Mouse (Mus musculus): ENCODE measurements around the gene Kcnmb1. TPM values are rescaled to one million over a fixed set of nuclear protein-coding genes. Genes with fewer than 3 reads are reported as not detected.

The Kcnmb1 gene
- polyA plus RNA-seq, 1 experiment from 2014 or later, result 0.22 TPM

DNA sequence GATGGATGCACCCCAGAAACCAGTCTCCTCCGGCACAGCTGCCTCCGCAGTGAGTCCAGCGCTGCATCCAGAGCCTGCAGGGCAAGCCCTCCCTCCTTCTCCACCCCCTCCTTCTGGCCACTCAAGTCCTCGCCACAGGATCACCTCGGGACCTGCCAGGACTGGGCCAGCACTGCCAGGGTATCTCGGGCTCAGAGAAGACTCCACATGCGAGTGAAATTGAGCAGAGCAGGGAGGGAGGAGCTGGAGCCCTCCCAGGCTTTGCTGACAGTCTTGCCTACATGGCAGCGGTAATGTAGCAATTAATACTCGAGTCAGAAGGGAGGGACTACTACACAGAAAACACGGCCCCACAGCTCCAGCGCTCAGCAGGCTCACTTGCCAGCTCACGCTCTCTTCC lies 30.1 kb downstream of the Kcnmb1 start, which contains the start of gene Kcnip1:
Kcnip1 (minus strand) TSS at position 215 of the 400 bp plus-strand sequence.
- Histone ChIP-seq H3K36me3 (replicated peaks; ENCODE audit: control insufficient read depth, insufficient read depth, low read depth, low read length) (no peaks in the 10 kb centered on the region), H3K4me2 (ENCODE audit: low read depth, low read length) (peak within 1 kb of the TSS; percentile 6; the same call in 1 of the 2 replicates), H3K4me1 (ENCODE audit: control insufficient read depth, insufficient read depth, low read length) (no peaks in the 10 kb centered on the region), H3K27ac (replicated peaks; ENCODE audit: low read depth, low read length) (no peak within 1 kb of the TSS), H3K9ac (replicated peaks; ENCODE audit: low read length) (no peak within 1 kb of the TSS; the same call in 1 of the 2 replicates), H3K9me3 (replicated peaks; ENCODE audit: control insufficient read depth, low read length) (no peaks in the 10 kb centered on the region), H3K4me3 (ENCODE audit: low read depth, low read length) (no peak within 1 kb of the TSS), H3K27me3 (ENCODE audit: control insufficient read depth, insufficient read depth, low read length) (no peaks in the 10 kb centered on the region)
- WGBS, result 20% methylated on average over 12 of the region's 12 CpGs
- DNase-seq (ENCODE audit: low spot score) (peak; percentile 9), ATAC-seq (replicated peaks; ENCODE audit: insufficient number of reproducible peaks, low FRiP score, low TSS enrichment, low read depth) (0 out of 2 replicates have a peak, but pooled peaks have one; percentile 39)

DNA sequence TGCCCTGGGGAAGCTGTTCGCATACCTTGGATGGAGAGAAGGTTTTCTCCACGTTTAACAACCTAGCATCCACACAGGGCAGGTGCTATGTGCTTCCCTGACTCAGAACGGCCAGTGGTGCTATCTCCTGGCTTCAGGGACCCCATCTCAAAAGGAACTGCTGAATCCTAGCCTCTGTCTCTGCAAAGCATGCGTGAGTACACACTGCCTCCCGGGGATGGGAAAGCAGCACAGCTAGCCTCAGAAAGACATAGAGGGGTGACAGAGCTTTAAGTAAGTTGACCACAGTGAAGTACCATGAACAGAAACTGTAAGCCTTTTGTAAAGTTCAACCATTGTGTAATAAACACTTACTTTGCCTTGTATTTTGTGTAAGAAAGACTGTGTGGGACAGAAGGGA lies 30.7 kb downstream of the Kcnmb1 start:
- no peak overlapping the region for H3K9ac ChIP-seq (replicated peaks; ENCODE audit: low read length)
- no peak overlapping the region for H3K4me3 ChIP-seq (ENCODE audit: low read depth, low read length)
- DNase-seq (ENCODE audit: low spot score), result no peak
- no peak for ATAC-seq (replicated peaks; ENCODE audit: insufficient number of reproducible peaks, low FRiP score, low TSS enrichment, low read depth)
- no peak overlapping the region for H3K27ac ChIP-seq (replicated peaks; ENCODE audit: low read depth, low read length)
- H3K4me1 ChIP-seq (ENCODE audit: control insufficient read depth, insufficient read depth, low read length), result no peaks in the 10 kb centered on the region
- H3K27me3 ChIP-seq (ENCODE audit: control insufficient read depth, insufficient read depth, low read length), result no peaks in the 10 kb centered on the region
- no peak overlapping the region; the same call in 1 of the 2 replicates for H3K4me2 ChIP-seq (ENCODE audit: low read depth, low read length)
- 58% methylated on average over 5 of the region's 5 CpGs for WGBS
- H3K36me3 ChIP-seq (replicated peaks; ENCODE audit: control insufficient read depth, insufficient read depth, low read depth, low read length), result no peaks in the 10 kb centered on the region
- no peaks in the 10 kb centered on the region for H3K9me3 ChIP-seq (replicated peaks; ENCODE audit: control insufficient read depth, low read length)

DNA sequence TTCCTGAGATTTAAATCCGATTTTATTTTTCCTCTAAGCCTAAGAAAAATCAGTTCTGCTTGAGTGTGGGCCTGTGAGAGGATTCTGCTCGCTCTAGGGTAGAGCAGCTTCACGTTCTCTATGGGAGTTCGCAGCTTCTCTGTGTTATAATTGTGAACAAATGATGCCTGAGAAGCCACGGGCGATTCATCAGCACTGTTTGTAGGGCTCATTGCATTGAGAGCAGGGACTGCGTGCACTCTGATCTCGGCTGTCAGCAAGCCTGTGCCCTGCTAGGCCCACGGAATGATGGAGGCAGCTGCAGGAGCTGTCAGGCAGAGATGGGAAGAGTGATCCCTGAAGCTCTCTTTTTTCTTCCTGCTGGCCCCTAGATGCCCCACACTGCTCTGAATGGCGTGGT lies 35.4 kb downstream of the Kcnmb1 start:
- H3K9me3 ChIP-seq (replicated peaks; ENCODE audit: control insufficient read depth, low read length), result no peaks in the 10 kb centered on the region
- no peaks in the 10 kb centered on the region for H3K27me3 ChIP-seq (ENCODE audit: control insufficient read depth, insufficient read depth, low read length)
- no peaks in the 10 kb centered on the region for H3K36me3 ChIP-seq (replicated peaks; ENCODE audit: control insufficient read depth, insufficient read depth, low read depth, low read length)
- no peak overlapping the region for H3K27ac ChIP-seq (replicated peaks; ENCODE audit: low read depth, low read length)
- H3K4me1 ChIP-seq (ENCODE audit: control insufficient read depth, insufficient read depth, low read length), result no peaks in the 10 kb centered on the region
- WGBS, result 56% methylated on average over 10 of the region's 10 CpGs
- no peak overlapping the region for H3K4me2 ChIP-seq (ENCODE audit: low read depth, low read length)
- ATAC-seq (replicated peaks; ENCODE audit: insufficient number of reproducible peaks, low FRiP score, low TSS enrichment, low read depth) (no peak), DNase-seq (ENCODE audit: low spot score) (no peak)
- H3K9ac ChIP-seq (replicated peaks; ENCODE audit: low read length), result no peak overlapping the region
- H3K4me3 ChIP-seq (ENCODE audit: low read depth, low read length), result no peak overlapping the region

DNA sequence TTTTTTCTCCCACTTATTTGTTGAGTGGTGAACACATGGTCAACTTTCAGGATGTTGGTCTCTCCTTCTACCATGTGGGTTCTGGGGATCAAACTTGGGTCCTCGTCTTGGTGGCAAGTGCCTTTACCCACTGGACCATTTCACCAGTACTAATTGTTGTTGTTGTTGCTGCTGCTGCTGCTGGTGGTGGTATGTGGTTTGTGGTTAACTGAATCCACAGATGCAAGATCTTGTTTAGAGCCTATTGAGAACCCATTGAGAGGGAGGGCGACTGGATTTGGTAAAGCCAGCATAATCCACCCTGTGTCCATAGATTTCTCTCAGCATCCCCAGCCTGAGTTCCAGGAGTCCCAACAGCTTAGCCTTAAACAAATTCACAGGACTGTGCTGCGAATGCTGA lies 37.6 kb downstream of the Kcnmb1 start:
- Histone ChIP-seq H3K4me3 (ENCODE audit: low read depth, low read length) (no peak overlapping the region), H3K36me3 (replicated peaks; ENCODE audit: control insufficient read depth, insufficient read depth, low read depth, low read length) (no peaks in the 10 kb centered on the region)
- ATAC-seq (replicated peaks; ENCODE audit: insufficient number of reproducible peaks, low FRiP score, low TSS enrichment, low read depth), result no peak

DNA sequence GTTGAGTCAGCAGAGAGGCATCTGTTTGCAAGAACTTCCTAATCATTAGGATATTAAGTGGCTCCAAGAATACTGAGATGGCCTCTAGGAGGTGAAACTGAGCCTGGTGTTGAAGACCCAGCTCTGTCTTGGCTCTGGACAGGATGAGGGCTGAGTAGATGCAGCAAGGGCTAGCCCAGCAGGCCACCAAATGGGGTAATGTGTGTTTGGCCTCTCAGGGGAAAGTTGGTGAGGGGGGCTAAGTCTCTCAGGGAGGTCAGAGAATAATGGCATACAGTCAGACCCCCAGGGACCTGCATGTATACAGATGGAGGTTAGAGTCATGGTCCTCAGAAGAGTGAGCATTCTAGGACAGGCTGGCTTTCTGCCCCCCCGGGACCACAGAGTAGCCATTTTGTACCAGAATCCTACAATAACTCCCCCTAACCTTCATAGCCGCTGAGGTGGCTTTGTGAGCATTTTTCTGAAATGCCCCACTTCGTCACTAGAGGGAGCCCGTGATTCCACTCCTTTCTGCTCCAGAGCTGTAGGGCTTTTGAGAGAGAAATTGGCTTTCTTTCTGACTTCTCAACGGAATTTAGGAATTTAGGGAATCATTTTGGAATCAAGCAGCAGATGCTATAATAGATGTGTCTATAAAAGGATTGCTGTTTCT lies 39.3 kb downstream of the Kcnmb1 start:
- Histone ChIP-seq H3K4me2 (ENCODE audit: low read depth, low read length) (no peak overlapping the region), H3K27ac (replicated peaks; ENCODE audit: low read depth, low read length) (no peak overlapping the region), H3K36me3 (replicated peaks; ENCODE audit: control insufficient read depth, insufficient read depth, low read depth, low read length) (no peaks in the 10 kb centered on the region), H3K4me1 (ENCODE audit: control insufficient read depth, insufficient read depth, low read length) (no peaks in the 10 kb centered on the region), H3K27me3 (ENCODE audit: control insufficient read depth, insufficient read depth, low read length) (no peaks in the 10 kb centered on the region), H3K4me3 (ENCODE audit: low read depth, low read length) (no peak overlapping the region), H3K9ac (replicated peaks; ENCODE audit: low read length) (no peak overlapping the region), H3K9me3 (replicated peaks; ENCODE audit: control insufficient read depth, low read length) (no peaks in the 10 kb centered on the region)
- ATAC-seq (replicated peaks; ENCODE audit: insufficient number of reproducible peaks, low FRiP score, low TSS enrichment, low read depth) (0 out of 2 replicates have a peak, but pooled peaks have one; percentile 29), DNase-seq (ENCODE audit: low spot score) (peak; percentile 74)
- WGBS, result 9% methylated on average over 5 of the region's 5 CpGs

More for the DNA sequence above, 37.6 kb downstream of the Kcnmb1 start:
- Histone ChIP-seq H3K9ac (replicated peaks; ENCODE audit: low read length) (no peak overlapping the region), H3K9me3 (replicated peaks; ENCODE audit: control insufficient read depth, low read length) (no peaks in the 10 kb centered on the region), H3K4me2 (ENCODE audit: low read depth, low read length) (no peak overlapping the region), H3K27ac (replicated peaks; ENCODE audit: low read depth, low read length) (no peak overlapping the region), H3K27me3 (ENCODE audit: control insufficient read depth, insufficient read depth, low read length) (no peaks in the 10 kb centered on the region), H3K4me1 (ENCODE audit: control insufficient read depth, insufficient read depth, low read length) (no peaks in the 10 kb centered on the region)
- WGBS, result 80% methylated on average over 3 of the region's 3 CpGs
- no peak for DNase-seq (ENCODE audit: low spot score)

DNA sequence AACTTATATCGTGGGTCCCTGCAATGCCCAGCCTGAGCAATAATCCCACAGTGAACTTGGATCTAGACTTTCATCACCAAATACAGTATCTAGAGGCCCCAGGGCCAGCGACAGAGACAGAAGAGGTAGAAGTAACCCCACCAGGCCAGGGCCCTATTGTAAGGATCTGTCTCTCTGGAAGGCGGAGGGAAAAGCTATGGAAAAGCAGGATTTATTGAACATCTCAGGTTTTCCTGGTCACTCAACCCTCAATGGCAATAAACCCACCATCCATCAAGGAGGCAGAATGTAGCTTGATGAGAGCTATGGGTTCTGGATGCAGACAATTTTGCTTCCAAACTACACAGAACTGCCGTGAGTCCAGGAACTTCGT lies 39.8 kb downstream of the Kcnmb1 start:
- H3K27me3 ChIP-seq (ENCODE audit: control insufficient read depth, insufficient read depth, low read length), result no peaks in the 10 kb centered on the region
- no peak for ATAC-seq (replicated peaks; ENCODE audit: insufficient number of reproducible peaks, low FRiP score, low TSS enrichment, low read depth)
- no peak overlapping the region for H3K9ac ChIP-seq (replicated peaks; ENCODE audit: low read length)
- no peaks in the 10 kb centered on the region for H3K4me1 ChIP-seq (ENCODE audit: control insufficient read depth, insufficient read depth, low read length)
- no peak for DNase-seq (ENCODE audit: low spot score)
- WGBS, result 76% methylated on average over 5 of the region's 5 CpGs
- H3K36me3 ChIP-seq (replicated peaks; ENCODE audit: control insufficient read depth, insufficient read depth, low read depth, low read length), result no peaks in the 10 kb centered on the region
- H3K4me2 ChIP-seq (ENCODE audit: low read depth, low read length), result no peak overlapping the region
- no peak overlapping the region for H3K4me3 ChIP-seq (ENCODE audit: low read depth, low read length)
- no peak overlapping the region for H3K27ac ChIP-seq (replicated peaks; ENCODE audit: low read depth, low read length)
- H3K9me3 ChIP-seq (replicated peaks; ENCODE audit: control insufficient read depth, low read length), result no peaks in the 10 kb centered on the region

DNA sequence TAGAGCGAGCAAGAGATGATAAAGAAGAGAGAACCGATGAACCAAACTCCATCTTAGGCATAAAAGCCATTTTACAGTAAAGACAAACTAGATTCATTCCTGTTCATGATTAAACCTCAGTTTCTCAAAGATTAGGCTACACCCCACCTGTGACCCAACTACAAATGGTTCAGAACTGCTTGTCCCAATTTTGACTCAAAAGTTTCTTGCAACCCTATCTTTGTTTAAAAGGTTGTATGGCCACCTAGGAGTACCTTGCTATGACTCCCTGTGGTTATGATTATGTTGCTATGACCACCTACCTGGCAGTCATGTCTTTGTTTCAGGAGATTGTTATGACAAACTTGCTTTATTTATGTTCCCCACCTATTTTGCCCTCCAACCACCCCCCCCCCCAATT lies 44.8 kb downstream of the Kcnmb1 start:
- 89% methylated on average over 2 of the region's 2 CpGs for WGBS
- H3K36me3 ChIP-seq (replicated peaks; ENCODE audit: control insufficient read depth, insufficient read depth, low read depth, low read length), result no peaks in the 10 kb centered on the region

DNA sequence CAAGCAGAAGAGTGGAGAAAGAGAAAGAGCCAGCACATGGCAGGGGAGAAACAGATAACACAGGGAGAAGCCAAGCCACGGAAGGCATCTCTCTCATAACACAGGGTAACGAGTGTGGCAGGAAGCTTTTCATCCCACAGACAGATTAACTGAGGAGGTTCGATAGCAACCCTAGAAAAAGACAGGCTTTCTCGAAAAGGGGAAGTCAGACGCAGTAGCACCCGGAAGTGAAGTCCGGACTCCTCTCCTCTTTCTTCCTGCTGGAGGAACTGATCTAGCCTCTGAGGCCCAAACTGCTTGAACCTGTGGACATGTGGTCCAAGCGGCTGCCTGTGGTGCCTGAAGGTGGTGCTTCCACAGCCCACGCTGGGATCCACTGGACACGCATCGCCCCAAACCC lies 45.4 kb downstream of the Kcnmb1 start:
- Histone ChIP-seq H3K9me3 (replicated peaks; ENCODE audit: control insufficient read depth, low read length) (no peaks in the 10 kb centered on the region), H3K4me2 (ENCODE audit: low read depth, low read length) (no peak overlapping the region), H3K27ac (replicated peaks; ENCODE audit: low read depth, low read length) (no peak overlapping the region), H3K36me3 (replicated peaks; ENCODE audit: control insufficient read depth, insufficient read depth, low read depth, low read length) (no peaks in the 10 kb centered on the region), H3K27me3 (ENCODE audit: control insufficient read depth, insufficient read depth, low read length) (no peaks in the 10 kb centered on the region), H3K4me1 (ENCODE audit: control insufficient read depth, insufficient read depth, low read length) (no peaks in the 10 kb centered on the region), H3K4me3 (ENCODE audit: low read depth, low read length) (no peak overlapping the region), H3K9ac (replicated peaks; ENCODE audit: low read length) (no peak overlapping the region)
- DNase-seq (ENCODE audit: low spot score), result no peak
- WGBS, result 81% methylated on average over 11 of the region's 11 CpGs
- ATAC-seq (replicated peaks; ENCODE audit: insufficient number of reproducible peaks, low FRiP score, low TSS enrichment, low read depth), result no peak

More for the DNA sequence above, 44.8 kb downstream of the Kcnmb1 start:
- Histone ChIP-seq H3K27me3 (ENCODE audit: control insufficient read depth, insufficient read depth, low read length) (no peaks in the 10 kb centered on the region), H3K4me2 (ENCODE audit: low read depth, low read length) (no peak overlapping the region), H3K9ac (replicated peaks; ENCODE audit: low read length) (no peak overlapping the region), H3K4me1 (ENCODE audit: control insufficient read depth, insufficient read depth, low read length) (no peaks in the 10 kb centered on the region), H3K9me3 (replicated peaks; ENCODE audit: control insufficient read depth, low read length) (no peaks in the 10 kb centered on the region), H3K4me3 (ENCODE audit: low read depth, low read length) (no peak overlapping the region), H3K27ac (replicated peaks; ENCODE audit: low read depth, low read length) (no peak overlapping the region)
- no peak for ATAC-seq (replicated peaks; ENCODE audit: insufficient number of reproducible peaks, low FRiP score, low TSS enrichment, low read depth)
- no peak for DNase-seq (ENCODE audit: low spot score)
